Mouse (Mus musculus) liver, postnatal 0 days (tissue): ENCODE measurements around the gene Rmdn2. TPM values are rescaled to one million over a fixed set of nuclear protein-coding genes. Genes with fewer than 3 reads are reported as not detected.

Experiments used
- ATAC-seq: fragments of 200-750 bp; cut with Nextera tagmentation; 2 replicates; pipeline ENCODE4 v1.8.0; 2017; ENCODE audit warnings: mild to moderate bottlenecking, moderate library complexity
- DNase-seq: peaks from one replicate; pipeline ENCODE4 v3.0.0-alpha.2; 2016
- H3K27ac ChIP-seq: fragments of 300-500 bp; sonication (generic); 2 replicates; pipeline ENCODE4 v1.5.1; 2014; ENCODE audit warnings: antibody characterized with exemption, moderate library complexity, mild to moderate bottlenecking, low read depth
- H3K27me3 ChIP-seq: fragments of 300-500 bp; sonication (generic); 2 replicates; pipeline ENCODE4 v1.6.1; 2014; ENCODE audit warnings: low read length, control low read depth, mixed read lengths; ENCODE audit not compliant: insufficient read depth
- H3K36me3 ChIP-seq: fragments of 300-500 bp; sonication (generic); replicated peaks from 2 replicates; pipeline ENCODE4 v1.6.1; 2014; ENCODE audit warnings: mild to moderate bottlenecking, control low read depth, low read length, moderate library complexity, mixed read lengths; ENCODE audit not compliant: insufficient read depth
- H3K4me1 ChIP-seq: fragments of 300-500 bp; sonication (generic); 2 replicates; pipeline ENCODE4 v1.6.1; 2014; ENCODE audit warnings: antibody characterized with exemption, mild to moderate bottlenecking, control low read depth; ENCODE audit not compliant: insufficient read depth
- H3K4me2 ChIP-seq: fragments of 300-500 bp; sonication (generic); 2 replicates; pipeline ENCODE4 v1.6.1; 2014; ENCODE audit warnings: low read depth, mild to moderate bottlenecking, low read length, moderate library complexity, mixed read lengths
- H3K4me3 ChIP-seq: fragments of 300-500 bp; sonication (generic); 2 replicates; pipeline ENCODE4 v1.5.1; 2014; ENCODE audit warnings: low read depth, low read length
- H3K9ac ChIP-seq: fragments of 300-500 bp; sonication (generic); replicated peaks from 2 replicates; pipeline ENCODE4 v1.6.1; 2014; ENCODE audit warnings: mild to moderate bottlenecking, moderate library complexity
- H3K9me3 ChIP-seq: fragments of 300-500 bp; sonication (generic); 2 replicates; pipeline ENCODE4 v1.6.1; 2016; ENCODE audit warnings: mild to moderate bottlenecking, control low read depth, low read length, mixed read lengths
- CTCF ChIP-seq: sonication (generic); IDR thresholded peaks from 2 replicates; pipeline ENCODE4 v1.5.1; 2016; ENCODE audit warnings: antibody characterized with exemption, low read depth
- EP300 ChIP-seq: IDR thresholded peaks from 2 replicates; pipeline ENCODE4 v1.6.1; 2016; ENCODE audit warnings: antibody characterized with exemption, low read depth, mild to moderate bottlenecking
- WGBS: fragments of 180-500 bp; shearing (Covaris S2); extraction: QIAGEN DNeasy Blood & Tissue Kit; methylation state at CpG from one replicate; pipeline ENCODE4 v1.1.7; 2014; ENCODE audit not compliant: insufficient replicate concordance; 5-methylcytosine and 5-hydroxymethylcytosine counted together
- polyA plus RNA-seq: library from polyadenylated mRNA; unstranded; fragments of >200 nt; fragmentation: Nextera tagmentation; extraction: Ambion mirVana; gene quantifications from 2 replicates; pipeline ENCODE4 v1.2.1, GENCODE M21; 2015

The Rmdn2 gene
- polyA plus RNA-seq, 1 experiment from 2014 or later, result 11.2 TPM

DNA sequence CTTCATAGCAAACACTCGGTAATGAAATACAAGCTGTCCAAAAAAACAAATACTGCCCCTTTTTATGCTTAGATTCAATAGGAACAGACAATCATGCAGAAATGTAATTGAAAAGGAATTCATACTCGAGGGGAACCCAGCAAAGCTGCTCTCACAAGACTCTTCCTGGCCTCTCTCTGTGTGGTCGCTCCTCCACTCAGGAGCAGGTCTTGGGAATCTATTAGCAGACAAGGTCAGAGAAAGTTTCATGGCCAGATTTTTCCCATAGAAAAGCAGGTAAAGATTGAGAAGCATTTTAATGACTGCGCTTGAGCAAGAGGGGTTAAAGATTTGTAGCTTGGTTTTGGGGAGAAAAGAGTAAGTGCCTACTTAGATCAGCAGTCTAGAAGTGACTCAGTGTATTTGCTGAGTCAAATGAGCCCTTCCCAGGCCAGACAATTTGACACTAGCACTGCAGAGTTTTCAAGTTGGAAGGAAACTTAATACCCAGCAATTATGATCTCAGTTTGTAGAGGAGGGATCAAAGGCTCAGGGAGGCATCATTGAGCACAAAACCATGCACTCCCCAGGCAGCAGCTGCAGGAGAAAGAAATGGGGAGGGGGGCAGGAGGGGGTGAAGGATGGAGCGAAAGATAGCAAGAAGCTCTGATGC is 127.3 kb downstream of the Rmdn2 start:
- no peak overlapping the region for H3K9ac ChIP-seq
- H3K4me1 ChIP-seq, result no peaks in the 10 kb centered on the region
- H3K27me3 ChIP-seq, result no peaks in the 10 kb centered on the region
- no peak for DNase-seq
- no peaks in the 10 kb centered on the region for H3K9me3 ChIP-seq
- H3K36me3 ChIP-seq, result no peaks in the 10 kb centered on the region
- H3K4me3 ChIP-seq, result no peak overlapping the region
- no peak overlapping the region for H3K4me2 ChIP-seq
- no peak overlapping the region for H3K27ac ChIP-seq
- TF ChIP-seq EP300, result no peak
- no peak for TF ChIP-seq CTCF
- WGBS, result 63% methylated on average over 5 of the region's 5 CpGs
- ATAC-seq, result no peak

DNA sequence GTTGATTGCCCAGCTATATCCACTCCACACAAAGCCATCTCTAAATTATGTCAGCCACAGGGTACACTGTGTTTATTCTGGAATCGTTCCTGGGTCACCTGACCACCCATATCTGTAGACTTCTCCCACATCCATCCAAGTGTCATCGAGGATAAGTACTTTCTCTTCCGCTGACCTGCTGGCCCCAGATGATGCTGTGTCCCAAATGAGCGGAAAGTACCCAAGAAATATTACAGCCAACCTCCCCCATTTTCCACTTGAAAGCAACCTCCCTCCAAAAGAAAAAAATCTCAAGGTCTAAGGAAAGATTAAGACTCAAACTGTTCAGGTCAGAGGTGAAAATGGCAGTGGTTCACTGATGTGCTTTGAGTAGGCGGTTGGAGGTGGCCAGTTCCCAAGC is 131.0 kb downstream of the Rmdn2 start:
- H3K27ac ChIP-seq, result no peak overlapping the region
- H3K4me2 ChIP-seq, result no peak overlapping the region
- DNase-seq (no peak), ATAC-seq (no peak)
- no peaks in the 10 kb centered on the region for H3K4me1 ChIP-seq
- H3K9ac ChIP-seq, result no peak overlapping the region
- TF ChIP-seq EP300 (no peak), CTCF (no peak)
- no peaks in the 10 kb centered on the region for H3K36me3 ChIP-seq
- no peak overlapping the region for H3K4me3 ChIP-seq
- 71% methylated on average over 5 of the region's 5 CpGs for WGBS
- H3K9me3 ChIP-seq, result peaks cover under 1% of the 10 kb centered on the region; the same call in 1 of the 2 replicates
- no peaks in the 10 kb centered on the region for H3K27me3 ChIP-seq

Other genes with a start within 250 kb of the Rmdn2 start
- gene Cyp1b1, start 103.2 kb downstream of the Rmdn2 start, polyA plus RNA-seq, result 0.14 and 0.20 TPM in 2 replicates